Mouse (Mus musculus): ENCODE measurements at regions not wholly inside any gene's neighbourhood (a gene's known extent, or its start where the extent isn't known, plus 50 kb on each side); places are given as distances from the start of the nearest gene placed in this dataset.

DNA sequence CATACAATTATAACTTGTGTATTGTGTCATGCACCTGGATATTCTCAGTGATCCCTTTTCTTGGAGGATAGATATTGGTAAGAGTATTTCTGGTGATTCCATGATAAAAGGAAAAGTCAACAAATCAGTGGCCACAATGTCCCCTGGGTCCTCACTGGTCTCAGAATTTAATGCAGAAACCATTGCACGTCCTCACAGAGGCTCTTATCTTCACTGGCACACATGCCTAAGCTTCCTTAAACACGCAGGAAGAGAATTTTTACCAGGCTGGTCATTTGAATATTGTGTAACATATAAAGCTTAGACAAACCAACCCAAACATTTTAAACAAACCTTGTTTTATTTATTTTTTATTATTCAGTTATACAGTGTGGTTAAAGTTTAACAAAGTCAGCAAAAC is 92.7 kb upstream of the 1700003H04Rik start:
- no peak overlapping the region for H3K4me3 ChIP-seq

DNA sequence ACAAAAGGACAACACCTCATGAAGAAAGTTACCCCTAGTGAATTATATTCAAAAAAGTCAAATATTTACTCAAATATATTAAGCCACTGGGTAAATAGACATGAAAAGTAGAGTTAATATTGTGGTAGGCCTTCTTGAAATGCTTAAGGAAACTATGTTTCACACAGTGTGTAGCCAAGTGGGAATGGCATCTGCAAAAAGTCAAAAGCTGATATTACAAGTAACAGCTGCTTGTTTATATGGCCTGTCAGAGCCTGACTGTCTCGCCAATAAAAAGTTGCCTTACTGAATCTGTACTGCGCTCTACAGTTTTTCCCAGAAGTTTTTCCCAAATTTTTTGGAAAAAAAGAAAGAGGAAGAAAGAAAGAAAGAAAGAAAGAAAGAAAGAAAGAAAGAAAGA is 77.3 kb upstream of the 1700003H04Rik start:
- Histone ChIP-seq H3K27me3 (replicated peaks) (no peaks in the 10 kb centered on the region), H3K4me3 (no peak overlapping the region), H3K27ac (no peak overlapping the region), H3K4me2 (no peak overlapping the region), H3K4me1 (no peaks in the 10 kb centered on the region), H3K9ac (no peak overlapping the region), H3K9me3 (no peaks in the 10 kb centered on the region), H3K36me3 (replicated peaks) (no peaks in the 10 kb centered on the region)
- no peak for ATAC-seq (replicated peaks)
- WGBS = 98% methylated on average over 2 of the region's 2 CpGs

More for the DNA sequence above, 92.7 kb upstream of the 1700003H04Rik start:
- no peak overlapping the region for H3K27ac ChIP-seq
- H3K4me2 ChIP-seq = no peak overlapping the region
- ATAC-seq (replicated peaks) = no peak
- no peaks in the 10 kb centered on the region for H3K36me3 ChIP-seq (replicated peaks)
- WGBS = 65% methylated on average over 2 of the region's 2 CpGs
- no peaks in the 10 kb centered on the region for H3K4me1 ChIP-seq
- H3K9ac ChIP-seq = no peak overlapping the region
- H3K9me3 ChIP-seq = no peaks in the 10 kb centered on the region
- no peaks in the 10 kb centered on the region for H3K27me3 ChIP-seq (replicated peaks)

DNA sequence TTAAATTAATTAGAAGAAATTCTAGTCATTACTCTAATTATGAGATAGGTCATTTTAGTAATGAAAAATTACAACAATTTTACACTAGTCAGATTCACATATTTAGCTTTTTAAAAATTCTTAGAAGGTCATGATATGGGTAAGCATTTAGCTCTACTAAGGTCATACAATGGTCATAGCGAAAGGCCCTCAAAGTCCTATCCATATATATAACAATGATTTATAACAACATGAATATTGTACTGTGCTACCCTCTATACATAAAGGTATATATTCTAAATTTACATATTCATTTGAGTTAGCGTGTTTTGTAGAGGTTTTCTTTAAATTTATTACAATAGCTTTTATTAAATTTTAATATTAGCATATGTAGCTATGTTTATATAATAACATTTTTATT is 52.5 kb upstream of the 1700003H04Rik start:
- Histone ChIP-seq H3K9me3 (no peaks in the 10 kb centered on the region), H3K4me2 (no peak overlapping the region), H3K9ac (no peak overlapping the region), H3K27me3 (replicated peaks) (no peaks in the 10 kb centered on the region), H3K4me3 (no peak overlapping the region), H3K27ac (no peak overlapping the region), H3K4me1 (no peaks in the 10 kb centered on the region), H3K36me3 (replicated peaks) (no peaks in the 10 kb centered on the region)
- WGBS = 93% methylated on average over 2 of the region's 2 CpGs
- no peak for ATAC-seq (replicated peaks)

All from midbrain, embryonic 15.5 days (tissue).